Mouse (Mus musculus) retina, postnatal 7 days (tissue): ENCODE measurements at regions not wholly inside any gene's neighbourhood (a gene's known extent, or its start where the extent isn't known, plus 50 kb on each side); places are given as distances from the start of the nearest gene placed in this dataset.

Experiments
- DNase-seq: peaks from one replicate; pipeline ENCODE4 v3.0.0-alpha.2; 2012; ENCODE audit warnings: low read depth, low spot score

DNA sequence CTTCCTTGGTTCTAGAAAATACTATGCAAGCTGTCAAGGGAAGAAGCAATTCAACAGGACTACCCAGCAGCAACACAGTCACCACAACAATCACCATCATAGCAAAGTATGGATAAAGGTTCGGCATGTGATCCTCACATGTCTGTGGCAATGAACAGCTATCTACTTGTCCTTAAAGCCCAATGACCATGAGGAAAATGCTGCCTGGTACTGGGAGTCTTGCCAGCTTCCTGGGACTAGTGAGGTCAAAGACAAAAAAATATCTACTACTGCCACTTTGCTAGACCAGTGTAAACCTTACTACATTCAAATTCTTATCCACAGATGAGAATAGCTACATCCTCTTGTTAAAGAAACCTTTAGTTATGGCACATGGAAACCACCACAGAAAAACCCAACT, 346.3 kb downstream of the Wdr20rt start:
- no peak for DNase-seq

- no peak for DNase-seq
Measured at GRCm38 (mm10) chr12:65593559-65593958, 368.2 kb downstream of the Wdr20rt start.

GRCm38 (mm10) chr12:65594075-65594474, 368.8 kb downstream of the Wdr20rt start:
- no peak for DNase-seq

- DNase-seq, result no peak
Measured at GRCm38 (mm10) chr12:65644232-65644631, 418.9 kb downstream of the Wdr20rt start.

GRCm38 (mm10) chr12:65656772-65657171, 431.5 kb downstream of the Wdr20rt start:
- no peak for DNase-seq

- no peak for DNase-seq
Measured at GRCm38 (mm10) chr12:65671673-65672072, 446.4 kb downstream of the Wdr20rt start.

DNA sequence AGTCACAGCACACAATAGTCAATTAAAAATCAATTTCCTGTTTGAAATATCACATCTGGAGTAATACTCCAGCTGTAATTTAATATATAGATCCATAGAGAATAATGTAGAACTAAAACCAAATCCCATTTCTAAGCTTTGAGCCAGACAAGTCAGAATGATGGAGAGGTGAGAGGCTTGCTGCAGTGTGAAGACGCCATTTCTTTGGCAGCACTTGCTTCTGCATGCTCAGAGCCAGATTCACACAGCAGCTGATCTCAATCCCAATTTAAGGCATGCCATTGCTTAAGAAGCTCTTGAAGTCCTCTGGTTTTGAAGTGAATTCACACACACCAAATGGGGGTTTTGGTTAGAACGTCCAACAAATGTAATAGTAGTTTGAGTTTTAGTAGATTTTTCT, 447.9 kb downstream of the Wdr20rt start:
- DNase-seq, result no peak

- DNase-seq, result no peak
Measured at GRCm38 (mm10) chr12:65674916-65675660, 449.8 kb downstream of the Wdr20rt start.

- DNase-seq, result no peak
Measured at GRCm38 (mm10) chr12:65680335-65680734, 455.0 kb downstream of the Wdr20rt start.

- DNase-seq, result no peak
Measured at GRCm38 (mm10) chr12:65681826-65682225, 456.5 kb downstream of the Wdr20rt start.

DNA sequence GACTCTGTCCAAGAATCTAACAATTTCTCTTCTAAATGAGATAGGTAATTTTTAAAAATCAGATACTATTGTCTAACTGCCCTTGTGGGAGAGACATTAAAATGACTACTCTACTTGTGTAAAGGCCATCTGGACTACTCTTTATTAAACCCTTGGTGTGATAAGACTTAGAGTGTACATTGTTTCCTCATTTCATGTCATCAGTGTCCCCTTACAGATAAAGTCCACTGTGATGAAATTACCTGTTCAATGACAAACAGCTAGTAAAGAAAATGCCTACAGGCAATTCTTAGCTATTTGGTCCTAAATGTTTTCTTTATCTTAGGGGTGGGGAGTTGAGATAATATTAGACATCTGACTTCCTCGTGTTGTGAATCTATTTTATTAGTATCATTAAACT, 479.7 kb downstream of the Wdr20rt start:
- no peak for DNase-seq

DNA sequence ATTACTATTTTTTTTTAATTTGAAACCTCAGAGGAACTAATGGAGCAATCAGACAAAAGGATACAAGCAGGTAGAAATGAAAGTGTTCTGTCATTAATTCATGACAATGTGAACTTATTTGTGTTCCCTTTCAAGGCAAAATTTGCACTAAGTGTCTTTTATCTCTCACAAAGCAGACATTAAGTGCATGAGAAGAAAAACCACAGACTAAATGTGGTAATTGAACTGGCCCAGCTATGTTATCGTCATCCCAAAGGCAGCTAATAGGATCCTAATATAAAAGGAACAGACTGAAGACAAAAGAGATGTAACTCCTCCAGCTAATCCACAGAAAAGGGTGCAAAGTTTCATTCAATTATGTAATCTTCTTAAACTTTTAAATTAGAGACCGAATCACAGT, 487.0 kb downstream of the Wdr20rt start:
- no peak for DNase-seq
